Mouse (Mus musculus) lung, postnatal 0 days (tissue): ENCODE data around the gene Pgpep1l.

Experiments used
- CTCF ChIP-seq: IDR thresholded peaks from 2 replicates; pipeline ENCODE4 v1.5.1; 2016; ENCODE audit warnings: antibody characterized with exemption, mild to moderate bottlenecking
- EP300 ChIP-seq: IDR thresholded peaks from 2 replicates; pipeline ENCODE4 v1.6.1; 2016; ENCODE audit warnings: antibody characterized with exemption, mild to moderate bottlenecking, control low read depth

GRCm38 (mm10) chr7:68274218-68274617 lies 10.2 kb upstream of the Pgpep1l start:
- TF ChIP-seq CTCF = no peak
- no peak for TF ChIP-seq EP300
